Mouse (Mus musculus) urinary bladder, postnatal 14 days (tissue): ENCODE measurements around the gene Slc19a3.
A peak's percentile ranks its signal among the peaks of the same experiment; 100 is the strongest.
"Not testable (repeated sequence)": the region's sequence is repeated elsewhere in the genome, so short reads cannot be mapped to it uniquely, and the experiment has no call there.

ENCODE experiments used
- DNase-seq: peaks from one replicate; pipeline ENCODE4 v3.0.0; 2021; ENCODE audit warnings: low spot score

Gene Slc19a3

GRCm38 (mm10) chr1:83007471-83007870, 30.8 kb downstream of the Slc19a3 start:
- no peak for DNase-seq

- peak; percentile 12 for DNase-seq
Measured at GRCm38 (mm10) chr1:83006218-83007179, 31.7 kb downstream of the Slc19a3 start.

DNA sequence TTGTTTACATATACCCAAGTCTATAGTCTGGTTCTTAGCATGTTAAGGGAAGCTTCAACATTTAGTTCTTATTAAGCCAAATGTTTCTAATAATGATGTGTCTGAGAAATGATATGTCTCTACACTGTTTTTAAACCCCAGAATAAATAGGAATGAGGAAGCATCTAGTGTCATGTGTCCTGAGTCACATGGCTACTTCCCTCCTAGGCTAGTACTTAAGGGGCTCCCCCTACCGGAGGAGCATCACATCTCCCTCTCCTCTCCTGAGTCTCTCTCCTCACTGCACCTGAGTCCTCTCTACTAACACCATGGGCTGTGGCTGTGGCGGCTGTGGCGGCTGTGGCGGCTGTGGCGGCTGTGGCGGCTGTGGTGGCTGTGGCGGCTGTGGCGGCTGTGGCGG, 37.9 kb downstream of the Slc19a3 start, which contains the start of gene Gm47959:
Gene Gm47959 (plus strand): TSS at position 243 of the 400 bp plus-strand sequence.
- DNase-seq = not testable (repeated sequence)

DNA sequence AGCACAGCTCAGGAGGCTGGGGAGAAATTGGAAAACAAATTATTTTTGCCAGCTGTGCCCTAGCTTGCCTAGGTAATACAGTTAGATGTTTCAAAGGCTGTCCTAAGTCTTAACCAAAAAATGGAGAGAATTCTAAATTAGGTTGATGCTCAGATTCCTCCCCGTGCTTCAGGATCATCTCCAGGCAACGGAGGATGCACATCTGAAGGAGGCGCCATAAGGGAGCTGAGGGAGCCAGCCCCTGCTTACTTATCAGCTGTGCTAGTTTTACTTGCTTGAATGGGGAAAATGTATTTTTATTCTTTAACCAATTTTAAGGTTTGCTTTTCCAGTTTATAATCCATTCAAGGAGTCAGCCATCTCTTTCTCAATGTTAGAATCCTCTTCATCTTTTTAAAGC, 44.3 kb downstream of the Slc19a3 start:
- no peak for DNase-seq

DNA sequence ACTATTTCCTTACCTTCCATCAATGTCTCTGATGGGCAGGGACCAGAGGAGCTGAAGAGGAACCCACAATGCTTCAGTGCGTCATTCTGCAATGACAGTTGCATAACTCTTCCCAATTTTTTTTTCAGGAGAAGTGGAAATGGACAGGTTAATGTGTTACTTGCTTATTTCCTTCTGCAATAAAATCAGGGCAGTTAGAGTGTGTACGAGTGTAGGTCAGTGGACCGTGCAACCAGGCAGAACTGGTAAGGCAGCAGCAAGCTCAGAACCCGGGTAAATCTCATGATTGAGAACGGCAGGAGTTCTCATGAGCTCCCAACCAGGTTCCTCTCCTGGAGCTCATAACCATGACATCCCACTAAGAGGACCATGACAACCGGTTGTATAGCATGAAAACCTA, 46.2 kb downstream of the Slc19a3 start:
- no peak for DNase-seq

DNA sequence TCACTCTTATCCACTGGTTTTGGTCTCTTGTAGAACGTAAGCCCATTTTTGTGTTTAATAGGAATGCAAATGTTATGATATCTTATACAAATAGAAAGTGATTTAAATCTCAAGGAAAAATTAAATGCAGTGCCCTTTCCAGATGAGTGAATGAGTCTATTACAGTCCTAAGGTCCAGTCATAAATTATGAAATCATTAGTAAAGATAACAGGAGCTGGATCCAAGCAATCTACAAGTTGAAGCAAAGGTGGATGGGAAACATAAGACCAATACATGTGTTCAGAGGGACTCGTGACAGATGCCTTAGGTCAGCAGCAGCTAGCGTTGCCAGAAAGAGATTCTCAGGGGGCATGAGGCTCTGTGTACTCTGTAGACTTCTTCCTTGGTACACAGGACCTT, 46.7 kb downstream of the Slc19a3 start:
- DNase-seq = no peak

- DNase-seq = no peak
Measured at GRCm38 (mm10) chr1:82991062-82991461, 47.2 kb downstream of the Slc19a3 start.

- DNase-seq = peak; percentile 26
Measured at GRCm38 (mm10) chr1:82987530-82988198, 50.6 kb downstream of the Slc19a3 start.

DNA sequence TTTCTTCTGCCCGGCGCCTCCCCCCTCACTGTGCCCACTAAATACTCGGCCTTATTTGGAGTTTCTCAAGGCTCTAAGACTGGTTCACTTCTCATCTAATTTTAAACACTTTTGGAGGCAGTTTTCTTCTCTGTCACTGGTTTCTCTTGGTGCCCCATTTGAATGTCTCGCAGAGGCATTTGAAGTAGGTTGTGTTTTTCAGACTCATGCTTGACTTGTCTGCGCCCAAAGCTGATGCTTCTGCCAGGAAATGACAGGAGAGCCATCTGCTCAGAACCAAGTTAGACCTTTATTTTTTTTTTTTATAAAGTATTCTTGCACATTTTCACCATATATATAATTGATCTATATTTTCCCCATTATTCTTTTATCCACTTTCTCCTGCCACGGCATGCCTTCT, 51.5 kb downstream of the Slc19a3 start:
- no peak for DNase-seq

- no peak for DNase-seq
Measured at GRCm38 (mm10) chr1:82977840-82978239, 60.4 kb downstream of the Slc19a3 start.

DNA sequence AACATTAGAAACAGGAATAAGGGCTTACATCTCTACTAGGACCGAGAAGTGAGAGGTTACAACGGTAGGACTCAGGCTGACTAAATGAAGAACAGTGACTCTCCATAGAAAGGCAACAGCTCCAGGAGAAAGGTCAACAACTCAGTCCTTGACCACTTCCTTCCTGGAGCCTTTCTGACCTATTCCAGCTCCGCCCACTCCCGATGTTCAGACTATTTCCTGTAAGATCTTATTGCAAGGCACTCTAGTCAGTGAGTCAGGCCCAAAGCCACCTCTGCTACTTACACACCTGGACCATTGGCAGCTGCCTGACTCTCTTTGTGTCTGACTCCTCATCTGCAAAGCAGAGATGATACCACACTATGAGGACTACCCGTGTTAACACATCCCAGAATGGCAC, 62.5 kb downstream of the Slc19a3 start:
- no peak for DNase-seq

GRCm38 (mm10) chr1:82974342-82974741, 63.9 kb downstream of the Slc19a3 start:
- DNase-seq = no peak

DNA sequence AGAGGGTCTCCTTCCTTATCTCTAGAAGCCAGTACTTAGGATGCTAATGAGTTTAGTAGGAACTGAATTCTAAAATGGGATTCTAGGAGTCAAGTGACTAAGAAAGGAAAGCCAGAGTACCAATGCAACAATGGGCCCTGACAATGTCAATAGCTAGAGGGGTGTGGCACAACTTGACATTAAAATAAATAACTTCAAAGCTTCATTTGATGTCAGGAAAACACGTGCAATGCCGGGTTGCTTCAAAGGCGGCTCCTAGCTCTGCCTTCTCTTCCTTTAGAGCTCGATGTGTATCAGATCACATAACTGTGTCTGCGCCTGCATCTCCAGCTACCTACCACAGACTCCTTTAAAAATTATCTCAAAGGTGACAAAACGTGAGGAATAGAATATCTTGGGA, 64.3 kb downstream of the Slc19a3 start:
- DNase-seq = no peak

DNA sequence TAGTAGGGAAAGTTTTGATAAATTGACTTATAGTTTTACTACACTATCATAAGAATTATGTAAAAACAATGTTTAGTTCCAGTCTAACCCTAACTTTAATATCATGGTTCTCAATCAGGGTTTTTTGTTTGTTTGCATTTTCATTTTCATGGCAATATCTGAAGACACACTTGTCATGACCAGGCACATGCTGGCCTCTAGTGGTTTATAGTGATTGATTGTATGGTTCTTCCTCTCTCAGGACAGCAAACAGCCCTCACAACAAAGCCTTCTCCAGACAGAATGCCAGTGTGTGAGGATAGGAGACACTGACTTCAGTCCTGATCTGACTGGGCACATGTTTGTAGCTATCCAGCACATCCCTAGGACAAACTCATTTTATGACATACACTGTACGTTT, 65.0 kb downstream of the Slc19a3 start:
- DNase-seq = no peak

- peak; percentile 17 for DNase-seq
Measured at GRCm38 (mm10) chr1:82972046-82972445, 66.2 kb downstream of the Slc19a3 start.

DNA sequence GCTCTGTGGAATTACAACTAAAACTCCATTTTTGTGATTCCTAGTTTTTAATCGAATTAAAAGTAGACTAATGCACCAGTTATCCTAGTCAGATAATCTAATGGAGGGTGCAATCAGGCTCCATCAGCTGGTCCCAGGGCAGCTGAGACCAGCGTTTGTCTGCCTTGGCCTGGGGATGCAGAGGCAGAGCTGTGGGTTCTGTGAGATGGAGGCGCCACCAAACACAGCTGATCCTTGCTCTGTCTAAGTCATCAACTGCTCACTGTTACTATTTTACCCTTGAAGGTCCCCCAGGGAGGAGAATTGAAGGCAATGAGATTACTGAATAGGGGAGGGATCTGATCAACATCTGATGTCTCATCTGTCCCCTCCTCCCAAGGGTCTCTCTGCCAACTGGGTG, 71.8 kb downstream of the Slc19a3 start:
- no peak for DNase-seq
